Comparison of ENCODE assay signal across 19 mouse cellular contexts in the genomic region with DNA sequence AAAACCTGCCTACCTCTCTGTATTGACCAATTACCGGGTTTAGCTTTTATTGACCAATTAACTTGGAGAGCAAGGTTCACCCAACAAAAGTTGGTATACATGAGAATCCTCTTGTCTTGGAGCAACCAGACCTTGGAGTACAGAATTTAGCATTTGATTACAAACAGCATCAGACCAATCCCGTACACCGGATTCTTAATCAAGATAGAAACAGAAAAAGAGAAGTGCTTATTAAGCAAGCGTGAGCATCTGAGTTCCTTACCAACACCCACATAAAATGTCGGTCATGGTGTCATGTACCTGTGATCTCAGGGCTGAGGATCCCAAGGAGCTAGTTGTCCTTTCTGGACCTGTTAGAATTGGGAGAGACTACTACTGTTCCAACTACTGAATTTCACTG.
"Had no signal": no experiment of that assay in that cellular context is flagged by ENCODE, and none has a peak within 500 bp of the region (broad histone marks: within the 10 kb centered on the region; RNA-seq: fewer than 3 reads in every experiment).

No protein-coding gene starts in this region.

- H3K4me1 ChIP-seq: limb, embryonic 10.5 days; liver, embryonic 13.5 days; midbrain, embryonic 15.5 days; neural tube, embryonic 12.5 days; stomach, embryonic 15.5 days had no signal

- H3K9me3 ChIP-seq: limb, embryonic 10.5 days; liver, embryonic 13.5 days; lung, embryonic 15.5 days; megakaryocyte, embryonic 14.5 days; midbrain, embryonic 15.5 days; neural tube, embryonic 12.5 days; stomach, embryonic 15.5 days had no signal

- H3K9ac ChIP-seq: liver, embryonic 13.5 days; liver, postnatal 0 days; lung, embryonic 15.5 days; midbrain, embryonic 15.5 days; neural tube, embryonic 12.5 days; stomach, embryonic 15.5 days had no signal

- H3K27me3 ChIP-seq: liver, embryonic 13.5 days; lung, embryonic 15.5 days; megakaryocyte, embryonic 14.5 days; midbrain, embryonic 15.5 days; neural tube, embryonic 12.5 days; stomach, embryonic 15.5 days had no signal

- DNase-seq: kidney, adult 11 months; kidney, adult 9 months; kidney, postnatal 4 days; liver, embryonic 13.5 days; liver, postnatal 0 days; lung, postnatal 14 days; retina, postnatal 1 day; right cerebral cortex, postnatal 4 days; spleen, adult 18-20 months; thymus, adult 2 months; thymus, postnatal 4 days had no signal

- H3K27ac ChIP-seq: kidney, postnatal 0 days; limb, embryonic 10.5 days; liver, embryonic 13.5 days; lung, embryonic 15.5 days; midbrain, embryonic 15.5 days; neural tube, embryonic 12.5 days; stomach, embryonic 15.5 days had no signal

- H3K36me3 ChIP-seq: midbrain, embryonic 15.5 days; neural tube, embryonic 12.5 days; stomach, embryonic 15.5 days had no signal

- ATAC-seq: liver, postnatal 0 days; midbrain, embryonic 15.5 days had no signal

- H3K4me3 ChIP-seq: limb, embryonic 10.5 days; liver, embryonic 13.5 days; lung, embryonic 15.5 days; megakaryocyte, embryonic 14.5 days; midbrain, embryonic 15.5 days; neural tube, embryonic 12.5 days; stomach, embryonic 15.5 days had no signal

- H3K4me2 ChIP-seq: liver, embryonic 13.5 days; lung, embryonic 15.5 days; midbrain, embryonic 11.5 days; midbrain, embryonic 15.5 days; neural tube, embryonic 12.5 days; stomach, embryonic 15.5 days had no signal
